Mouse (Mus musculus): ENCODE data around the gene Eif2a. TPM values are rescaled to one million over a fixed set of nuclear protein-coding genes. Genes with fewer than 3 reads are reported as not detected.
"Not testable (repeated sequence)": the region's sequence is repeated elsewhere in the genome, so short reads cannot be mapped to it uniquely, and the experiment has no call there.

Eif2a gene
- polyA plus RNA-seq, 1 experiment: 9.9 TPM

GRCm38 (mm10) chr3:58582297-58582696 lies 56.7 kb downstream of the Eif2a start:
- no peak for DNase-seq
- no peak overlapping the region for H3K4me3 ChIP-seq (replicated peaks; ENCODE audit: extremely low read depth, low read depth, low read length)
- no peak for TF ChIP-seq POLR2A (IDR thresholded peaks at IDR 0.05; ENCODE audit: borderline replicate concordance, extremely low read depth, low read depth, low read length)
- 43% methylated on average over 5 of the region's 5 CpGs for WGBS
- H3K4me1 ChIP-seq (ENCODE audit: control insufficient read depth, insufficient read depth, low read length): peaks cover 22% of the 10 kb centered on the region

- 68% methylated on average over 5 of the region's 5 CpGs for WGBS
Observed at GRCm38 (mm10) chr3:58582788-58583426, 57.3 kb downstream of the Eif2a start.

GRCm38 (mm10) chr3:58590544-58590943 lies 64.9 kb downstream of the Eif2a start:
- 77% methylated on average over 4 of the region's 4 CpGs for WGBS
- H3K4me3 ChIP-seq (replicated peaks; ENCODE audit: extremely low read depth, low read depth, low read length); H3K4me1 ChIP-seq (ENCODE audit: control insufficient read depth, insufficient read depth, low read length); DNase-seq: not testable (repeated sequence)

More at GRCm38 (mm10) chr3:58582788-58583426, 57.3 kb downstream of the Eif2a start:
- no peak for TF ChIP-seq CTCF (IDR thresholded peaks at IDR 0.05; ENCODE audit: insufficient read depth, low read length)
- TF ChIP-seq POLR2A (IDR thresholded peaks at IDR 0.05; ENCODE audit: borderline replicate concordance, extremely low read depth, low read depth, low read length): no peak
- H3K4me3 ChIP-seq (replicated peaks; ENCODE audit: extremely low read depth, low read depth, low read length): no peak overlapping the region
- DNase-seq: no peak
- H3K4me1 ChIP-seq (ENCODE audit: control insufficient read depth, insufficient read depth, low read length): peaks cover 22% of the 10 kb centered on the region

- not testable (repeated sequence) for H3K4me1 ChIP-seq (ENCODE audit: control insufficient read depth, insufficient read depth, low read length); H3K4me3 ChIP-seq (replicated peaks; ENCODE audit: extremely low read depth, low read depth, low read length); DNase-seq
- WGBS: 87% methylated on average over 7 of the region's 7 CpGs
Observed at GRCm38 (mm10) chr3:58592666-58593065, 67.0 kb downstream of the Eif2a start.

- DNase-seq: no peak
- WGBS: 47% methylated on average over 5 of the region's 5 CpGs
- no peaks in the 10 kb centered on the region for H3K4me1 ChIP-seq (ENCODE audit: control insufficient read depth, insufficient read depth, low read length)
- TF ChIP-seq CTCF (IDR thresholded peaks at IDR 0.05; ENCODE audit: insufficient read depth, low read length) (no peak), POLR2A (IDR thresholded peaks at IDR 0.05; ENCODE audit: borderline replicate concordance, extremely low read depth, low read depth, low read length) (no peak)
- no peak overlapping the region for H3K4me3 ChIP-seq (replicated peaks; ENCODE audit: extremely low read depth, low read depth, low read length)
Observed at GRCm38 (mm10) chr3:58593623-58594022, 68.0 kb downstream of the Eif2a start.

Other genes with a start within 250 kb of the Eif2a start
- gene Tsc22d2, start 111.1 kb upstream of the Eif2a start, polyA plus RNA-seq (2012; rRNA removed): 15.5 and 24.3 TPM in 2 replicates
- 35.6 and 45.1 TPM in 2 replicates for gene Serp1, start 71 bp downstream of the Eif2a start, polyA plus RNA-seq (2012; rRNA removed)
- gene Selenot, start 50.8 kb downstream of the Eif2a start, polyA plus RNA-seq (2012; rRNA removed): 31.5 and 44.6 TPM in 2 replicates
- gene Erich6, start 111.4 kb downstream of the Eif2a start, polyA plus RNA-seq (2012; rRNA removed): 0.09 TPM in 1 of 2 replicates, not detected in the other
- gene Siah2, start 166.6 kb downstream of the Eif2a start, polyA plus RNA-seq (2012; rRNA removed): 14.4 and 17.3 TPM in 2 replicates

Data from lung, adult 2 months (tissue).